24 mouse cellular contexts compared by ENCODE assay signal in the genomic region with DNA sequence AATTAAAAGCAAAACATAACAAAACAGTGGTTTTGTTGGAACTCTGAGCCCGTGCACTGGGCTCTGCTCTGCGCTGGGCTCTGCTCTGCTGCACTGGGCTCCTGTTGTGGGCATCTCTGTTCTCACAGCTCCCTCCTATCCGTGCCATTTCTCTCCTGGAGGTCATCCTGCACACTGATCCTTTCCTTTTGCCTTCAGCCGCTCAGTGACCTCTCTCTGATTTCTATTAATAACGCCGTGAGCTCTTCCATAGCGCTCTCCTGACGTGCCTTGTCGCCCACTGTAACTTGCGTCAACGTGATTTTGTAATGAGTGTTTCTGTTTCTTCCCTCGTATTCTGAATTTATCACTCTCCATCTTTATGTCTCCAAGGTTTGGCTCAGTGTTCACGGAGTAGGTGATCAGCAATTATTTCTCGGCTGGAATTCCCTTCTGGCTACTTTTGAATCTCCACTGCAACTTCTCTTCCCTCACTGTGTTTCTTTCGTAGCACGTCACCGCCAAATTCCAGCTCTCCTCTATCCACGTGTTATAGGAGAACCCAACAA.
DNase-seq lines count a peak whose midpoint lies in the region; ATAC-seq lines count a peak whose summit lies in the region.
"Had no signal": no experiment of that assay in that cellular context is flagged by ENCODE, and none has a peak within 500 bp of the region (broad histone marks: within the 10 kb centered on the region; RNA-seq: fewer than 3 reads in every experiment).

No protein-coding gene starts in this region.

- H3K4me1 ChIP-seq in heart, embryonic 12.5 days (replicated peaks) = peaks cover 26% of the 10 kb centered on the region
- H3K4me1 ChIP-seq in heart, embryonic 15.5 days (replicated peaks) = peaks cover 27% of the 10 kb centered on the region
- H3K4me1 ChIP-seq: hindbrain, embryonic 10.5 days; intestine, embryonic 15.5 days; kidney, embryonic 15.5 days had no signal

- H3K4me2 ChIP-seq in heart, embryonic 12.5 days = peak overlapping the region; percentile 44
- peak overlapping the region; percentile 48 for H3K4me2 ChIP-seq in heart, embryonic 15.5 days
- H3K4me2 ChIP-seq: hindbrain, embryonic 13.5 days; intestine, embryonic 15.5 days; kidney, embryonic 15.5 days had no signal

- H3K9me3 ChIP-seq in heart, embryonic 12.5 days (replicated peaks) = no peaks in the 10 kb centered on the region
- no peaks in the 10 kb centered on the region for H3K9me3 ChIP-seq in heart, embryonic 15.5 days (replicated peaks)
- H3K9me3 ChIP-seq: G1E; hindbrain, embryonic 10.5 days; hindbrain, embryonic 13.5 days; intestine, embryonic 15.5 days; kidney, embryonic 15.5 days had no signal

- DNase-seq in heart, postnatal 36 days = no peak
- no peak for DNase-seq in heart, postnatal 10 days
- DNase-seq in fat pad, adult 2 months (ENCODE audit: extremely low read depth, low read depth, low spot score) = peak; percentile 64
- no peak for DNase-seq in yolk sac, embryonic 10.5 days (ENCODE audit: low spot score)
- DNase-seq: adrenal gland, postnatal 10 days; adrenal gland, postnatal 36 days; B cell, adult 2 months; cerebellum, adult 18-20 months; cerebellum, adult 9-10 months; cerebellum, postnatal 14 days; gastrocnemius, postnatal 25 days; kidney, adult 11 months; kidney, adult 8-10 months had no signal

- H3K27ac ChIP-seq in heart, embryonic 12.5 days (ENCODE audit: poor library complexity, severe bottlenecking) = no peak overlapping the region
- H3K27ac ChIP-seq in heart, embryonic 15.5 days = no peak overlapping the region
- H3K27ac ChIP-seq: hindbrain, embryonic 10.5 days; hindbrain, embryonic 13.5 days; intestine, embryonic 15.5 days; kidney, embryonic 15.5 days had no signal

- H3K4me3 ChIP-seq in heart, embryonic 12.5 days = no peak overlapping the region
- H3K4me3 ChIP-seq in heart, embryonic 15.5 days = no peak overlapping the region
- H3K4me3 ChIP-seq: hindbrain, embryonic 10.5 days; hindbrain, embryonic 13.5 days; intestine, embryonic 15.5 days; kidney, embryonic 15.5 days had no signal

- H3K27me3 ChIP-seq in heart, embryonic 12.5 days (replicated peaks) = no peaks in the 10 kb centered on the region
- H3K27me3 ChIP-seq in heart, embryonic 15.5 days = no peaks in the 10 kb centered on the region
- H3K27me3 ChIP-seq: CH12.LX; hindbrain, embryonic 13.5 days; intestine, embryonic 15.5 days; kidney, embryonic 15.5 days had no signal

- no peak overlapping the region for H3K9ac ChIP-seq in heart, embryonic 12.5 days
- no peak overlapping the region for H3K9ac ChIP-seq in heart, embryonic 15.5 days
- H3K9ac ChIP-seq: hindbrain, embryonic 13.5 days; intestine, embryonic 15.5 days; kidney, embryonic 15.5 days had no signal

- intact Hi-C loops in heart, postnatal 36 days (cut with DNase I) = no loop called here
- intact Hi-C loops in heart, postnatal 10 days (cut with DNase I) = no loop called here

- no peak for ATAC-seq in heart, embryonic 12.5 days (ENCODE audit: insufficient number of reproducible peaks, low FRiP score)
- no peak for ATAC-seq in heart, embryonic 15.5 days (replicated peaks; ENCODE audit: insufficient number of reproducible peaks, insufficient read depth, low FRiP score, low read depth)
- ATAC-seq: forebrain, embryonic 14.5 days; hindbrain, embryonic 16.5 days; intestine, embryonic 15.5 days; Patski had no signal

- H3K36me3 ChIP-seq in heart, embryonic 12.5 days = no peaks in the 10 kb centered on the region
- no peaks in the 10 kb centered on the region for H3K36me3 ChIP-seq in heart, embryonic 15.5 days
- H3K36me3 ChIP-seq: G1E; hindbrain, embryonic 10.5 days; hindbrain, embryonic 13.5 days; intestine, embryonic 15.5 days; kidney, embryonic 15.5 days had no signal

- 53% methylated on average over 18 of the region's 18 CpGs for WGBS in heart, embryonic 12.5 days
- 48% methylated on average over 18 of the region's 18 CpGs for WGBS in heart, embryonic 15.5 days
